Comparison of ENCODE assay signal across 7 mouse cellular contexts in genomic region chr11:3628999-3629491, GRCm38 (mm10). TPM values are rescaled to one million over a fixed set of nuclear protein-coding genes. Genes with fewer than 3 reads are reported as not detected.
A peak's percentile ranks its signal among the peaks of the same experiment; 100 is the strongest.
DNase-seq lines count a peak whose midpoint lies in the region; ATAC-seq lines count a peak whose summit lies in the region.

No protein-coding gene starts in this region.

- H3K9me3 ChIP-seq in heart, embryonic 14.5 days (ENCODE audit: control insufficient read depth, low read length), result peaks cover 11% of the 10 kb centered on the region; the same call in 1 of the 2 replicates

- H3K4me2 ChIP-seq in heart, embryonic 14.5 days (ENCODE audit: low read length), result peak overlapping the region; percentile 92

- H3K36me3 ChIP-seq in heart, embryonic 14.5 days (ENCODE audit: control insufficient read depth, insufficient read depth, low read length), result no peaks in the 10 kb centered on the region

- no peak for ATAC-seq in heart, embryonic 14.5 days (ENCODE audit: insufficient number of reproducible peaks, insufficient read depth, low FRiP score, low read depth)

- peak overlapping the region; percentile 64 for H3K9ac ChIP-seq in heart, embryonic 14.5 days (ENCODE audit: low read length)

- DNase-seq in left cerebral cortex, postnatal 4 days, result peak; percentile 12
- no peak for DNase-seq in left cerebral cortex, postnatal 14 days (ENCODE audit: low spot score in 2 of 2)
- DNase-seq in kidney, postnatal 4 days, result peak; percentile 47 to 60
- peak; percentile 54 for DNase-seq in neural tube, embryonic 10.5 days (ENCODE audit: extremely low spot score, low spot score)
- DNase-seq in spleen, adult 12 weeks (ENCODE audit: low spot score), result no peak

- under 1% methylated on average over 32 of the region's 32 CpGs for WGBS in heart, embryonic 14.5 days

- intact Hi-C loops in left cerebral cortex, postnatal 4 days (cut with DNase I), result loop anchor here (10.0 kb wide), 1 partner anchor 74 kb away; no protein-coding TSS in a partner anchor
- intact Hi-C loops in left cerebral cortex, postnatal 14 days (cut with DNase I), result no loop called here

- H3K4me3 ChIP-seq in brown adipose tissue, adult 24 weeks (ENCODE audit: insufficient read depth, low read depth, low read length), result peak overlapping the region; percentile 35
- peak overlapping the region; percentile 34 to 47 for H3K4me3 ChIP-seq in heart, embryonic 14.5 days (ENCODE audit: control insufficient read depth in 1 of 2, insufficient read depth in 1 of 2, low read depth in 1 of 2, low read length in 2 of 2)

- no peaks in the 10 kb centered on the region; the same call in none of the 2 replicates for H3K27me3 ChIP-seq in heart, embryonic 14.5 days (ENCODE audit: control insufficient read depth, insufficient read depth, low read length)

- no peaks in the 10 kb centered on the region for H3K4me1 ChIP-seq in brown adipose tissue, adult 24 weeks (ENCODE audit: control insufficient read depth, insufficient read depth, insufficient read length, low read length)
- H3K4me1 ChIP-seq in heart, embryonic 14.5 days (ENCODE audit: control insufficient read depth in 2 of 2, insufficient read depth in 2 of 2, low read length in 2 of 2), result peaks cover 0 to 6% of the 10 kb centered on the region in 2 experiments; a peak in 1 of 4 replicates

- no peak overlapping the region for H3K27ac ChIP-seq in brown adipose tissue, adult 24 weeks (replicated peaks; ENCODE audit: low read depth, low read length)
- no peak overlapping the region for H3K27ac ChIP-seq in heart, embryonic 14.5 days (replicated peaks in 1 of 2; ENCODE audit: control insufficient read depth in 1 of 2, insufficient read depth in 1 of 2, low read depth in 2 of 2, low read length in 2 of 2)

RNA-seq across cellular contexts. Expression of gene Morc2a, which starts 19.9 kb away (rescaled TPM):
- total RNA-seq in left cerebral cortex, postnatal 4 days (2021), result 10 to 100 TPM; 74.3 to 77.6 TPM
- total RNA-seq in left cerebral cortex, postnatal 14 days (2021), result 10 to 100 TPM; 35.9 to 38.5 TPM
- polyA plus RNA-seq in brown adipose tissue, adult 24 weeks (2012; ENCODE audit: insufficient read depth, insufficient read length, missing spikeins), result 5.7 and 7.9 TPM in 2 replicates
- polyA plus RNA-seq in heart, embryonic 14.5 days (2014; fragmentation: Nextera tagmentation; extraction: Ambion mirVana), result 15.1 and 15.9 TPM in 2 replicates

Comparison
In these comparisons a context has a peak if more than half of its experiments do, and no peak if none do; other contexts are left out.
1. DNase-seq: peak in left cerebral cortex, postnatal 4 days (single experiment), kidney, postnatal 4 days (2 of 2) and neural tube, embryonic 10.5 days (single experiment); none in left cerebral cortex, postnatal 14 days (0 of 2) and spleen, adult 12 weeks (single experiment).